Mouse (Mus musculus) urinary bladder, adult 2 months (tissue): ENCODE data around the gene Hdhd3. TPM values are rescaled to one million over a fixed set of nuclear protein-coding genes. Genes with fewer than 3 reads are reported as not detected.
A peak's percentile ranks its signal among the peaks of the same experiment; 100 is the strongest.
"Not testable (repeated sequence)": the region's sequence is repeated elsewhere in the genome, so short reads cannot be mapped to it uniquely, and the experiment has no call there.

Source experiments
- DNase-seq: peaks from one replicate; pipeline ENCODE4 v3.0.0; 2022; ENCODE audit warnings: low spot score
- polyA plus RNA-seq: library from polyadenylated mRNA; depleted of rRNA; stranded (reverse); fragments of >200 nt; gene quantifications from 2 replicates; pipeline ENCODE4 v1.2.3, GENCODE M21; 2012

Gene Hdhd3
- polyA plus RNA-seq, 1 experiment: 6.6 TPM

DNA sequence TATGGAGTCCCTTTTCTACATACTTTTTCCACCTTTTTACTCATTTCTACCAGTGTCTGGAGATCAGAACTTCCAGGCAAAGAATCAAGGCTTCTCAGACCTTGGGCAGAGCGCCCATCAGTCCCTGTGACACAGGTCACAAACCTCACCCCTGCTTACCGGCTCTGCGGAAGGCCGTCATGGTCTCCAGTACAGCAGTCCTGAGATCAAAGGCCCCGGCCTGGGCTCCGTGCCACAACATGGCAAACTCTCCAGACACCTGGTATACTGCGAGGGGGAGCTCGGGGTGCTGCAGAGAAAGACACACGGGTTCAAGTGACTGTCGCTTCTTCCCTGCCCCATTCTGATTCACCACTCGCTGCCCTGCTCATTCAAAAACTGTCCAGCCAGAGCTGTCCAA lies 6.7 kb upstream of the Hdhd3 start:
- DNase-seq: no peak

DNA sequence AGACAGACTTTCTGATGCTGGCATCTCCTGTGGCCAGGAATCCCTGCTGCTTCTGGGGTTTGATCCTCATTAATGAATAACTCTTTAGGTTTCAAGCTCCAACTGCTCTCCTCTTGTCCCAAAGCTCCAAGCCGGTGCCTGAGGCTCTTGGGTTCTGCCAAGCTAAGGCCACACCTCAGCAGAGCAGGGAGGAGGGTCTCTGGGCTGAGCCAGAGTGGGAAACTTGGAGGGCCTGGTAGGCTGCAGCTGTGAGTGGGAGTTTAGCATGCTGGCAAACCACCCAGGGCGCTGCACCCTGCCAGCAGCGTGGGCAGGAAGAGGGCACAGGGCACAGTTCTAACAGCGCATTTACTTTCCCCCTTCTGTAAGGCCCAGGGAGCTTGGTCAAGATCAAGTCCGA lies 5.6 kb upstream of the Hdhd3 start:
- no peak for DNase-seq

DNA sequence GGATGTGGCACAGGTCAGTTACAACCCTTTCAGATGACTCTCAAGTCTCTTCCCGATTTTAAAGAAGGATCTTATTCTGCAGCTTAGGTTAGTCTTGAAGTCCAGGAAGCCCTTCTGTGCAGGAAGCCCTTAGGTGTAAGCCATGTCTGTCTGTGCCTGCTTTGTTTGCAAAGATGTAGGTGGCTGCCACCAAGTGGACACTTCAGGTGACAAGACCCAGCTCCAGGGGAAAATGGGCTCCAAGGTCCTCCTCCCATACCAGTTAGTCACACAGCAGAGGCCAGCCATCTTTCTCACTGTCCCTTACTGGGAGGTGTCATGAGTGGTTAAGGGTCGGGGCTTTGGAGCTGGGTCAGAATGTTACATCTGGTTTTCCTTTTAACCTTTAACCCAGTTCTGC lies 3.5 kb upstream of the Hdhd3 start:
- no peak for DNase-seq

DNA sequence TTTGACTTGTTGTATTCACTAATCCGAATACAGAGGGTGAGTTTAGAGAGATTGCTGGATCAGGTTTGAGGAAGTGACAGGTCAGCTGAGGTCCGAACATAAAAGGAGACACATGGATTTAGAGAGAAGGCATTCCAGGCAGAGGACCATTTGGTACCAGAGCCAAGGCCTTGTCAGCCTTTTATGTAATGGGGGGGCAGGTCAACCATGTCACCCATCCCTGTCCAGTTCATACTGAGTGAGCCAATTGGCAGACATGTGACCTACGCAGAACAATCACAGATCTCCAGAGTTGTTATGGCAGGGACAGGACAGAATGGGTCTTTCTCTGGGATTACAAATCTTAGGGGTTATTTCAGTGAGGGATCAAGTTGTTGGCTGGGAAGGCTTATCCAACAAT lies 2.7 kb upstream of the Hdhd3 start:
- no peak for DNase-seq

DNA sequence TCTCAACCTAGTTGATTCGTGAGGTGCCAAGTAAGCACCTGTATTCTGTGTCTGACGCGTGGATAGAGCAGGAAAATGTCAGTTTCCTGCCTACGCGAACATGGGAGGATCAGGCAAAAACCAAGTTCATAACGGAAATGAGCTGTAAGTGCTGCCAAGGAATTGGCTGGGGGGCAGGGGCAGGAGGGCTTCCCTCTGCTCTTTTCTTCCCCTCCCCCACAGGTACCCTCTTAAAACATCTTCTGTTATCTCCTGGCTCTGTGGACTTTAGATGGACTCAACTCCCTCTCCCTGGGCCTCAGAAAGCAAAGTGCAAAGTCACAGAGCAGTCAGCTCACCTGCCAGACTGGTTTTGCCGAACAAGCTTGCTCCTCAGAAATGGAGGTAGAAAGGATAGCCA lies 298 bp downstream of the Hdhd3 start:
- no peak for DNase-seq

DNA sequence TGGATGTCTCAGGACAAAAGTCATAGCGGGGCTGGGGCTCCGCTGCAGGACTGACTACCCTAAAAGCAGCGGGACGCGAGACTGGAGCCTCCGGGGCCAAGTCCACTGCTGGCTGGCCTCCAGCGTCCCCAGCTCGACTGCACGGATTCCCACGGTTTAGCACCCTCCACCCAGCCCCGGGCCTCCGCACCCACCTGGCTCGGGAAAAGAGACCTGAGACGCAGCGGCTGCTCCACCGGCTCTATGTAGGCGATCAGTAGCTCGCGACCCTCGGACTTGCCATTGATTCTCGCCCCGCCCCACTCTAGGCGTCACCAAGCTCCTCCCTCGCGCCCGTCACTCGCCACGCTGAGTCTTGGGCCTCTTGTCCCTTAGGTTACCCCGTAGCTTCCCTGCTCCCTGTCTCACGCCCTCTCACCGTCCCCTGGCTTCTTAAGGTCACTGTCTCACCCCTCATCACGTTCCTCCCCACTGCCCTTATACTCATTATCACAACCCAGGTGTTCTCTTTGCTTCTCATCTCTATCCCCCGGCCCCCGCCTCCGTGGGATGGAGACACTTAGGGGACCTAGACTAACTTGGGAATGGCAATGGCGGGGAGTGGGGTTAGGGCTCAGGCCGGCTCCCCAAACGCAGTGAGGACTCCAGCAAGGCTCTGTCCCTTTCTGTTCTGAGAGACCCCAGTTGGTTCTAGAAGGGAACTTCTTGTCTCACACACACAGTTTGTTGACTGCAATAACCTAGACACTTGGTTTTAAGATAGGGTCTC lies 1.1 kb downstream of the Hdhd3 start:
- DNase-seq: peak; percentile 77

DNA sequence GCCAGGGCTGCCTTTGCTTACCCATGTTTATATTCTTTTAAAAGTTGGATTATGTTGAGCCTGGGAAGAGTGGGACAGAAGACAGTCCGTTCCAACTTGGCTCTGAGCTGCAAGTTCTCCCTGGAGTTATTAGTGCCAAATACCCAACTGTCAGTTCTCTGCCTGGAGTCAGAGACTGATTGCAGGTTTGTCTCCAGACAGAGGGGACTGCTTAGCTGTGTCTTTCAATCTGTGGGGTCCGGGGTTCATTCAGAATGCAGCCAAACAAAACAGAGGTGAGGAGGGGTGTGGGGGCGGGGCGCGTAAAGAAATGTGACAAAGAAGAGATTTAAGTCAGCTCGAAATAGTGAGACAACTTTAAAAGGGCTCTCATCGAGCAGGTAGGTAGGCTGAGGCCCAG lies 1.7 kb downstream of the Hdhd3 start:
- DNase-seq: no peak

DNA sequence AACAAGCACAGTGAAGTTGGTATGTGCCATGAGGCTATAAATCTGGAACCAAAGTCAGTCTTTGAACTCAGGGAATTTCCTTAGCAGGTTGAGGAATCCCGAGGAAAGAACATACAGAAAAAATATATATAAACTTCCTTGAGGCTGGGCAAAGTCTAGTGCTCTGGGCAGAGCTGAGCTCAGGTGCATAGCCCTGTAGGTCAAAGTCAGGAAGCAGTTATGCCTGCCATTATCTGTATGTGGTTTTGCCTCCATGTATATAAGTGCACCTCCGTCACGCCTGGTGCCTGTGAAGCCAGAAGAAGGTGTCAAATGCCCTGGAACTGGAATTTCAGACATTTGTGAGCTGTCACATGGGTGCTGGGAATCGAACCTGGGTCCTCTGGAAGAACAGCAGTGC lies 2.5 kb downstream of the Hdhd3 start:
- DNase-seq: no peak

DNA sequence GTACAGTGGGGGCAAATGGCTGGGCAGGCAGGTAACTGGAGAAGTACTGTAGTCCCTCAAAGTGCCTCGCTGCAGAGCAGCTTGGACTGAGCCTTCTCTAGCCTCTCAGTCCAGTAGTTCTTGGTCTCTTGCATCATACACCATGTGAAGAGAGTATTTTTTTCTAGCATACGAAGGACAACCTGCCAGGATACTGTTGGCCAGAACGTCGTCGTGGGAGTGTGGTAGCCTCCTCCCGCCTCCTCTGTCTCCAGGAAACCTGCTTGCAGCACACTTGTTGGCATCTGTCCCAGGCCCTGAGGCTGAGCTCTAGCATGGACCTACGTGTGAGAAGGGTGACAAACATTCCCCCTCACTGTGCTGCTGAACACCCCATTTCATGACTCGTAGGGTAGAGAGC lies 6.5 kb downstream of the Hdhd3 start:
- DNase-seq: no peak

DNA sequence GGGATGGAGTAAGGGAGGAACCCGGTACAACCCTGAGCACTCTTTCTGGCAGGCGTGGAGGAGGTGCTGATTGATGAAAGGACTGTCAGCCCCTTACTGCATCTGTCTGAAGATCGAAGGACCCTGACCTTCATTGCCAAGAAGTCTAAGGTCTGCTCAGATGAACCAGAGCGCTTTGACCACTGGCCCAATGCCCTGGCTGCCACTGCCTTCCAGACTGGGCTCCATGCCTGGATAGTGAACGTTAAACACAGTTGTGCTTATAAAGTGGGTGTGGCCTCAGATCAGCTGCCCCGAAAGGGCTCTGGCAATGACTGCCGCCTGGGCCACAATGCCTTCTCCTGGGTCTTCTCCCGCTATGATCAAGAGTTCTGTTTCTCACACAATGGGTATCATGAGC lies 7.3 kb downstream of the Hdhd3 start:
- no peak for DNase-seq

DNA sequence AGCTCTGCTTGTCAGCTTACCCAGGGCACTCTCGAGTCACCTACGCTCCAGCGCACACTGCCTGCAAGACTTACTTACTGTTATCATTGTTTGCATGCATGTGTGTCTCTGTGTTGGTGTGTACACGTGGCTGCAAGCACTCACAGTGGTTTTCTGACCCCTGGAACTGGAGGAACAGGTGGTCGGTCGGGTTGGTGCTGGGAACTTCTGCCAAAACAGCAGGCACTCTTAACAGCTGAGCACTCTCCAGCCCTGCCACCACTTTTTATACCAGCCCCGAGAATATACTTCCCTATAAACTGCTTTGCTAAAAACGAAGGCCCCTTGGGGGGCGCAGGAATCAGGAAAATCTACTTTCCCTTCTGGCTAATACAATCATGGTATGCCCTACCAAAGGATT lies 9.0 kb downstream of the Hdhd3 start:
- DNase-seq: no peak

DNA sequence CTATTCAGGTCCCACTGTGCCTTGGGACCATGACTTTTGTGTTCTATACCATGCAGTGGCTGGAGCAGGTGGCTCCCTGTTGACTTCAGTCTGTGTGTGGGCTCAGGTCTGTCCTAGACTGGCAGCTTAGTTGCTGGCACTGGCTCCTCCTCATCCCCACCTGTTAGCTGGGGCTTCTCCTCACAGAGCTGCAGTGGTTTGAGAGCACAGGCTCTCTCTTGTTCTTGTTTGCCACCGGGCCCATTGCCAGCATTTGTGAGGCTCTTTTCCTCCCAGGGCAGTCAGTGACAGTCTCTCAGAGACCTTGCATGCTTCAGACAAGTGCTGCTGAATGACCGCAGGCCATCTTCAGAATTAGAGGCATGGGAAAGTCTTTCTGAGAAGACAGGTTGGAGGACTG lies 10.6 kb downstream of the Hdhd3 start:
- DNase-seq: no peak

DNA sequence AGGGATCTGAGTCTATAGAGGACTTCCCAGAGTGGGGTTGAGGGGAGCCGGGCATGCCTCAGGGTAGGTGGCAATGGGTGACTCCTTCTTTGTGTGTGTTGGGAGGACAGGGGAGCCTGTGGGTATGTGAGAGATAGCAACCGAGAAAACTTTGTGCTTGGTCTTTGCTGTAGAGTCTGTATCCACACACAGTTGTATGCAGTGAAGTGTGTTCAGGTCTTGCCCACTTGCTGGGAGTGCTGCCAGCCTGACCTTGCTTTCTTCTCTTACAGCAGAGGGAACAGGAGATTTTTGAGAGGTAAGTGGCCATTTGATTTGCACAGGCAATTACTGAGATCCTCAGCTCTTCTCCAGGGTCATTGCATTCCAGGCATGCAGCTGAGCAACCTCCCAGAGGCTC lies 15.4 kb downstream of the Hdhd3 start:
- no peak for DNase-seq

DNA sequence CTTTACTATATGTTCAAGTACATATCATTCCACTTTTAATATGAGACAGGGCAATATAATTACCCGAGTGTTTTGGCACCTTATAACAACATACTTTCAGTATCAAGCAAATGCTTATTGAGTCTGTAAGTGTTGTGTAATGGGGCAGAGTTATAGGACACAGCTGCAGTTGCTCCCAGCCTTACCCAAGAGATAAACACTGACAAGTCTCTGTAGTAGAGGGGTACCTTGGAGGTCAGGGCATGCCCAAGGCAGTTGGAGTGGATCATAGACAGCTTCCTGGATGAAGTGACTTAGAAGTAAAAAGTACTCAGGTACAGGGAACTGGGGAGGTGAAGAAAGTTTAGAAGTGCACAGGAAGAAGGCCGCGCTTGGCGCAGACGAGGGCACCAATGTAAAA lies 16.1 kb downstream of the Hdhd3 start:
- no peak for DNase-seq

DNA sequence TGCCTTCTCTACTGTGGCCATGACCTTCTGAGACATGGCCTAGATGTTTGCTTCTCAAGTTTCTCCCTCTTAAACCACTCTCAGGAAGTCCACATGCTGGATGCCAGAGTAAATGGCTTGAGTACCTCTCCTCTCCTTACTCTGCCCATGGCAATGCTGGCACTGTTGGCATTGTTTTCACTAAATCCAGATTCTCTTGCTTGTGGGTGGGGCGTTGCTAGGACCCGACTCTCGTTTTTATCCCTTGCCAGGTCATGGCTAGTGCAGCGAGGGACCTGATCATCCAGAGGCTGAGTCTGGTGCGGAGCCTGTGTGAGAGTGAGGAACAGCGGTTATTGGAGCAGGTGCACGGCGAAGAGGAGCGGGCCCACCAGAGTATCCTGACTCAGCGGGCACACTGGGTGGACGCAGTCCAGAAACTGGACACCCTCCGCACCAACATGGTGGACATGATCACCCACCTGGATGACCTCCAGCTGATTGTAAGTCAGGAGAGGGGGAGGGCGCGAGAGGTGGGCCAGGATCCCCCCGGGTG lies 17.0 kb downstream of the Hdhd3 start:
- no peak for DNase-seq

DNA sequence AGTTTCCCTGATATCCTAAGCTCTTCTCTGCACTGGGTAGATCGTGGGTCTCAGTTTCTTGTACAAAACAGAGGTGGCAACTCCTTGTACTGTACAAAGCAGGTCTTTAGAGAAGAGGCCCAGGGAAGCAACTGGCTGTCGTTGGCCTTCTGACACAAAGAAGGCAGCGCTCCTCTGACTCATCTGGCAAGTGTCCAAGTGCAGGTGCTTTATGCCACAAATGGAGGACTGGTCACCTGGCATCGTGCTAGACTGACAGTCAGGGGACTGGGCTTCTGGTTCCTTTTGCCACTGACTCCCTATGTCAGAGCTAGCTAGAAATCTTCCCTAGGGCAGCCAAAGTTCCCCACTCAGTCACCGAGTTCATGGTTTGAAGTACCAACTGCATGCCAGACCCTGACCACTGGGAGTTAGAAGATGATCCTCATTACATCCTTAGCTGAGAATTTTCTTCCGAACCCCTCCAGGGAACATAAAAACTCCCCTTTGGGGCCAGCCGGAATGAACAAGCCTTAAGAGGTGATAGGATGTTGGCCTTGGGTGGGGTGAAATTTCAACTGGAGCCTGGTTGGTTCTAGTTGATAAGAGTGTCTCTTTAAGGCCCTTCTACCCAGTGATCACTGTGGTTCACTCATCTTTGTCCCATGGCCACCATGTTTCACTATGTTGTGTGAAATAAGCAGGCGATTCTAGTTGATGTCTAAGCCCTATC lies 17.7 kb downstream of the Hdhd3 start:
- DNase-seq: no peak

DNA sequence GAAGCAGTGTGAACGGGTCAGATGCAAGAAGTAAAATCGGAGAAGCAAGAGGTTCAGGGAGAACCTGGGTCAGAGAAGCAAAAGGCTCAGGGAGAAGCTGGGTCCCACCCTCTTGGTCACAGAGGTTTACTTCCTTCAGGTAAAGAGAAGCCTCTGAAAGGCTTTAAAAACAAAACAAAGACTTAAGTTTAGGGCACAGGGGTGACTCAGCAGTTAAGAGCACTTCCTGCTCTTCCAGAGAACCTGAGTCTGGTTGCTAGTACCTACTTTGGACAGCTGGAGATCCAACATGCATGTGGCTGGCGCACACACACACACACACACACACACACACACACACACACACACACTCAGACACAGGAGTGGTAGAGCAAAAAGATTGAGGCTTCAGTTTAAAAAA lies 18.3 kb downstream of the Hdhd3 start:
- DNase-seq: no peak

DNA sequence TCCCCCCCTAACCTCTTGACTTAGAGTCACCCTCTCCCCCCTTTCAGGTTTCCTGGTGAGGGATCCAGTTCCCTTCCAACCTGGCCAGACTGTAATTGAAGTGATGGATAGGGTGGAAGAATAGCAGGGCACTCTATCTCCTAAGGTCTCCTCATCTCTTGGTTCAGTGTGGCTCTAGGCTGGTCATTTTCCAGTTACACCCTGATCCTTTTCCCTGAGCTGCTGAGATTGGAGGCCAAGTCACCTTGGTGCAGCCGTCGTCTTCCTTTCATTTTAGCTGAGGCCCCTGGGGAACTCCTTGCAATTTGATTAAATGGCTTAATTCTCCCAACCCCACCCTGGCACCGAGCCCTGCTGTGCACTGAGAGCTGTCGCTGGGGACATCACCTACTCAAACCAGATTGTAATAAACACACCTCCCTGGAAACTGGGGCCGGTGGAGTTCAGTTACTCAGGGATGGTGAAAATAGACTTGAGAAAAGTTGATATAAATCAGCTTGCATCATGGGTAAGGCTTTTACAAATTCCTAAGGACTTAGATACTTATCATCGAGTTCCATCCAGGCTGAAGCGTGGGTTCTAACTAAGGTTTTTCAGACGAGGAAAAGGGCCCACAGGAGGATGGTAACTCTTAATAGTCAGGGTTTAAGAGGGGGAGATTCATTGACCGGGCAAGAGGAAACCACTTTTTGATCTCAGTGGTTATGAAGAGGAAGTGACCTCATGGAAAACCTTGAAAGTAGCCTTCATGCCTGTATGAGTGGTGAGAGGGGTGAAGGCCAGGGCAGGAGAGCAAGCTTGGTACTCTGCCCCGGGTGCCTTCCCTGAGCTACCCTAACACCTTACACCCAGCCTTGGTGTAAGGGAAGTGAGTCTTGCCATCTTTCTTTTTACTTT lies 22.3 kb downstream of the Hdhd3 start:
- no peak for DNase-seq

DNA sequence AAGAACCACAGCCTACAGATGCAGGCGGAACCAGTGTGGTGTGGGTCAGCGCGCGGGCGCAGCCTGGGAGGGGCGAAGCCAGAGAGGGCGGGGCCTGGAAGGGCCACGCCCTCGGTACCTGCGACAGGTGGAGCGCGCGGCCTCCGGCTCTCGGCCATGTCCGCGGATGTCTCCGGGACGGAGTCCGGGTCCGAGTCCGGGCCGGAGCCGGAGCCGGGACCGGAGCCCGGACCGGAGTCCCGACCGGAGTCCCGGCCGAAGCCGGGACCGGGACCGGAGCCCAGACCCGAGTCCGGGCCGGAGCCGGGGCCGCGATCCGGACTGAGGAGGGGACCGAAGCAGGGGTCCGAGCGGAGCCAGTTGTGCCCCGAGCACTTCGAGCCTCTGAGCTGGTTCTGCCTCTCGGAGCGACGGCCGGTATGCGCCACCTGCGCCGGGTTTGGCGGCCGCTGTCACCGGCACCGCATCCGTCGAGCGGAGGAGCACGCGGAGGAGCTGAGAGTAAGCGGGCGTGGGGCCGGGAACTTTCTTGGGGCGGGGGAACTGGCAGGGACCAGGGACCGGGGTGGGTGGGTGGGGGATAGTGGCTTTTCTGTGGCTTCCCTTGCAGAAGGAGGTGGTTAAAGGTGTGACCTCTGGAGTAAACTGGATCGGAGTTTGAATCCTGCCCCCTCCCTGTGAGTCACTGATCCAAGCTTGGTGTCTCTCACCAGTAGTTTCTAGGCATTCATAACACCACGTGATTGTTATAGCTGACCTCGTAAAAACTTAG lies 23.1 kb downstream of the Hdhd3 start, which contains the start of gene Bspry:
Gene Bspry (plus strand): TSS at position 117 of the 772 bp plus-strand sequence.
- peak; percentile 51 for DNase-seq

DNA sequence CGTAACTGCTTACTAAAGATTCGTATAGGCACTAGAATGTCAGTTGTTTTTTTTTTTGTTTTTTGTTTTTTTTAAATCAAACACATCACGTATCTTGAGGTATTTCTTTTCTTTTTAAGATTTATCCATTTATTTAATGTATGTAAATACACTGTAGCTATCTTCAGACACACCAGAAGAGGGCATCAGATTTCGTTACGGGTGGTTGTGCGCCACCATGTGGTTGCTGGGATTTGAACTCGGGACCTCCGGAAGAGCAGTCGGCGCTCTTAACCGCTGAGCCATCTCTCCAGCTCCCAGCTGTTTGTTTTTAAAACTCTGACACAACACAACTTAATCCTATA lies 23.7 kb downstream of the Hdhd3 start:
- DNase-seq: not testable (repeated sequence)

DNA sequence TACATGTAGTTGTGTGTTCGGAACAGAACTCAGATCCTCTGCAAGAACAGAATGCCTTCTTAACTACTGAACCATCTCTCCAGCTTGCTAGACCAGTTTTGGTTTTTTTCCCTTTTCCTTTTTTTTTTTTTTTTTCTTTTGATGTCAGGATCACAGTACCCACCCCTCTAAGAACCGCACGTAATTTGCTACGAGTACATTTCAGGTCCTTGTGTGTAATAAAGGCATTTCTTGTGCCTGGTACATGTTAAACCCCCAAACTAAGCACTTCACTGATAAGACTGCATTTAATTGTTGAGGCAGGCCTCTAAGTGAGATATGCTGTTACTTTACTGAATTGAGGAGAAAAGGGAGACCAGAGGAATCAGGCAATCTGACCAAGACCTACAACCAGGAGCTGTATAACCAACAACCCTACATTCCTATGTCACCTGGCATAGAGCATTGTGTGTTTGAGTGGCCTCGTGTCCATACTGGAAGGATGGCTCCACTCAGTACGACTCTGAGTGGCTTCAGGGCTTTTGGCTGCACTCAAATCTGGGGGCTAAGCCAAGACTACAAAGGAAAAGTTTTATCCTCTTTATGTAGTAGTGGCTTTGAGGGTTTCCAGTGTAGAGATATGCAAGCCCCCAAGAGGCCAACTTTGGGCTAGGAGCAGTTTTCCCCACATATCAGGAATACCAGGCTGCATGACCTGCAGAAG lies 25.6 kb downstream of the Hdhd3 start:
- no peak for DNase-seq
